Mouse (Mus musculus) liver, adult 2 months (tissue): ENCODE measurements around the gene Cyp19a1. TPM values are rescaled to one million over a fixed set of nuclear protein-coding genes. Genes with fewer than 3 reads are reported as not detected.

Experiments
- DNase-seq: peaks from one replicate; pipeline ENCODE4 v3.0.0-alpha.2; 2011; ENCODE audit warnings: low read depth, low spot score; ENCODE audit errors: extremely low read depth
- H3K27ac ChIP-seq: fragments of 200-500 bp; replicated peaks from 2 replicates; pipeline ENCODE4 v1.5.1; 2012; ENCODE audit warnings: low read depth, mild to moderate bottlenecking, control low read depth, inconsistent platforms, low read length; ENCODE audit not compliant: insufficient read depth
- H3K27me3 ChIP-seq: fragments of 200-500 bp; 2 replicates; pipeline ENCODE4 v1.6.1; 2012; ENCODE audit warnings: mild to moderate bottlenecking, moderate library complexity, low read length, inconsistent platforms; ENCODE audit not compliant: control insufficient read depth, insufficient read depth
- H3K36me3 ChIP-seq: fragments of 200-500 bp; 2 replicates; pipeline ENCODE4 v1.6.1; 2012; ENCODE audit warnings: low read length, inconsistent platforms; ENCODE audit not compliant: control insufficient read depth, insufficient read depth
- H3K4me1 ChIP-seq: fragments of 200-500 bp; 2 replicates; pipeline ENCODE4 v1.6.1; 2011; ENCODE audit warnings: low read length; ENCODE audit not compliant: control insufficient read depth, insufficient read depth
- H3K4me3 ChIP-seq: fragments of 200-500 bp; 2 replicates; pipeline ENCODE4 v1.5.1; 2011; ENCODE audit warnings: low read depth, mild to moderate bottlenecking, control low read depth, low read length, moderate library complexity; ENCODE audit not compliant: insufficient read depth
- H3K79me2 ChIP-seq: fragments of 200-500 bp; 2 replicates; pipeline ENCODE4 v1.6.1; 2012; ENCODE audit warnings: inconsistent platforms, mild to moderate bottlenecking, low read length, moderate library complexity; ENCODE audit not compliant: control insufficient read depth, insufficient read depth
- H3K9ac ChIP-seq: fragments of 200-500 bp; 2 replicates; pipeline ENCODE4 v1.6.1; 2012; ENCODE audit warnings: low read depth, mild to moderate bottlenecking, control low read depth, inconsistent platforms, low read length
- CTCF ChIP-seq: fragments of 200-500 bp; IDR thresholded peaks from 2 replicates; pipeline ENCODE4 v1.5.1; 2011; ENCODE audit warnings: low read depth, low read length, control low read depth
- POLR2A ChIP-seq: fragments of 200-500 bp; IDR thresholded peaks from 2 replicates; pipeline ENCODE4 v1.6.1; 2011; ENCODE audit warnings: low read length, control low read depth; ENCODE audit not compliant: insufficient read depth; ENCODE audit errors: extremely low read depth
- WGBS: fragments of 180-500 bp; shearing (Covaris S2); methylation state at CpG from one replicate; pipeline ENCODE4 v1.1.7; 2018; 5-methylcytosine and 5-hydroxymethylcytosine counted together
- polyA plus RNA-seq: library from polyadenylated mRNA; depleted of rRNA; stranded (reverse); fragments of >200 nt; gene quantifications from 2 replicates; pipeline ENCODE4 v1.2.3, GENCODE M21; 2012
- total RNA-seq: library from RNA; depleted of rRNA; stranded (reverse); fragments of >200 nt; gene quantifications from 2 replicates; pipeline ENCODE4 v1.2.3, GENCODE M21; 2014

Gene Cyp19a1
- total and polyA plus RNA-seq, 2 experiments, result not detected

- no peak overlapping the region for H3K4me3 ChIP-seq
- H3K27me3 ChIP-seq, result no peaks in the 10 kb centered on the region
- no peak for TF ChIP-seq POLR2A
- peak; percentile 36 for TF ChIP-seq CTCF
- 67% methylated on average over 5 of the region's 5 CpGs for WGBS
- no peaks in the 10 kb centered on the region for H3K4me1 ChIP-seq
- H3K36me3 ChIP-seq, result no peaks in the 10 kb centered on the region
- no peak overlapping the region for H3K27ac ChIP-seq
- no peaks in the 10 kb centered on the region for H3K79me2 ChIP-seq
- no peak for DNase-seq
- H3K9ac ChIP-seq, result no peak overlapping the region
These were observed 73.1 kb downstream of the Cyp19a1 start for GRCm38 (mm10) chr9:54194790-54195189.

GRCm38 (mm10) chr9:54191435-54191834, 76.5 kb downstream of the Cyp19a1 start:
- H3K27ac ChIP-seq, result no peak overlapping the region
- no peaks in the 10 kb centered on the region for H3K4me1 ChIP-seq
- no peak for TF ChIP-seq POLR2A
- TF ChIP-seq CTCF, result no peak
- no peaks in the 10 kb centered on the region for H3K36me3 ChIP-seq
- H3K27me3 ChIP-seq, result no peaks in the 10 kb centered on the region
- no peak overlapping the region for H3K4me3 ChIP-seq
- no peaks in the 10 kb centered on the region for H3K79me2 ChIP-seq
- no peak overlapping the region for H3K9ac ChIP-seq
- 88% methylated on average over 3 of the region's 3 CpGs for WGBS
- no peak for DNase-seq

- no peak overlapping the region for H3K27ac ChIP-seq
- H3K4me3 ChIP-seq, result no peak overlapping the region
- no peak for DNase-seq
- 82% methylated on average over 7 of the region's 7 CpGs for WGBS
- no peaks in the 10 kb centered on the region for H3K36me3 ChIP-seq
- no peaks in the 10 kb centered on the region for H3K79me2 ChIP-seq
- no peak overlapping the region for H3K9ac ChIP-seq
- no peaks in the 10 kb centered on the region for H3K27me3 ChIP-seq
- H3K4me1 ChIP-seq, result no peaks in the 10 kb centered on the region
- no peak for TF ChIP-seq CTCF
- no peak for TF ChIP-seq POLR2A
These were observed 85.4 kb downstream of the Cyp19a1 start for GRCm38 (mm10) chr9:54182484-54182883.

GRCm38 (mm10) chr9:54181330-54181729, 86.6 kb downstream of the Cyp19a1 start:
- no peaks in the 10 kb centered on the region for H3K4me1 ChIP-seq
- peak; percentile 39 for DNase-seq
- H3K36me3 ChIP-seq, result no peaks in the 10 kb centered on the region
- WGBS, result 16% methylated on average over 2 of the region's 2 CpGs
- H3K9ac ChIP-seq, result no peak overlapping the region
- no peak overlapping the region for H3K4me3 ChIP-seq
- H3K27me3 ChIP-seq, result no peaks in the 10 kb centered on the region
- no peak overlapping the region for H3K27ac ChIP-seq
- TF ChIP-seq CTCF (peak; percentile 35), POLR2A (no peak)
- H3K79me2 ChIP-seq, result no peaks in the 10 kb centered on the region

- 70% methylated on average over 17 of the region's 17 CpGs for WGBS
- Histone ChIP-seq H3K79me2 (no peaks in the 10 kb centered on the region), H3K9ac (no peak overlapping the region), H3K27me3 (no peaks in the 10 kb centered on the region), H3K4me3 (no peak overlapping the region), H3K36me3 (no peaks in the 10 kb centered on the region), H3K27ac (no peak overlapping the region), H3K4me1 (no peaks in the 10 kb centered on the region)
- no peak for DNase-seq
- no peak for TF ChIP-seq CTCF
- no peak for TF ChIP-seq POLR2A
These were observed 87.7 kb downstream of the Cyp19a1 start for GRCm38 (mm10) chr9:54180216-54180615.

- no peak overlapping the region for H3K4me3 ChIP-seq
- H3K27me3 ChIP-seq, result no peaks in the 10 kb centered on the region
- DNase-seq, result peak; percentile 20
- no peak overlapping the region for H3K27ac ChIP-seq
- H3K9ac ChIP-seq, result no peak overlapping the region
- no peaks in the 10 kb centered on the region for H3K36me3 ChIP-seq
- no peaks in the 10 kb centered on the region for H3K79me2 ChIP-seq
- WGBS, result 33% methylated on average over 5 of the region's 5 CpGs
- no peak for TF ChIP-seq POLR2A
- peak; percentile 32; the same call in 1 of the 2 replicates for TF ChIP-seq CTCF
- no peaks in the 10 kb centered on the region for H3K4me1 ChIP-seq
These were observed 98.4 kb downstream of the Cyp19a1 start for GRCm38 (mm10) chr9:54169489-54169888.
